Mouse (Mus musculus) T-helper 1 cell (primary cell): Measurements from ENCODE around the gene Cdc14b.
"Not testable (repeated sequence)": the region's sequence is repeated elsewhere in the genome, so short reads cannot be mapped to it uniquely, and the experiment has no call there.

Experiments
- in situ Hi-C: fragments of 300-600 bp; cut with MboI, MseI; formaldehyde crosslinking; loops from one replicate; pipeline ENCODE4 v1.15.1; 2025; ENCODE audit warnings: high pct_unique_total_duplicates

Gene Cdc14b

GRCm38 (mm10) chr13:64275754-64276127, 651 bp upstream of the Cdc14b start:
- in situ Hi-C loops, result no loop called here

- in situ Hi-C loops, result loop anchor here (5.0 kb wide), 2 partner anchors 38 to 973 kb away; partner anchors contain the start of gene Aaed1
Measured at GRCm38 (mm10) chr13:64273891-64274844, 922 bp downstream of the Cdc14b start.

- in situ Hi-C loops, result loop anchor here (5.0 kb wide), 2 partner anchors 39 to 974 kb away; partner anchors contain the start of gene Aaed1
Measured at GRCm38 (mm10) chr13:64273352-64273751, 1.7 kb downstream of the Cdc14b start.

DNA sequence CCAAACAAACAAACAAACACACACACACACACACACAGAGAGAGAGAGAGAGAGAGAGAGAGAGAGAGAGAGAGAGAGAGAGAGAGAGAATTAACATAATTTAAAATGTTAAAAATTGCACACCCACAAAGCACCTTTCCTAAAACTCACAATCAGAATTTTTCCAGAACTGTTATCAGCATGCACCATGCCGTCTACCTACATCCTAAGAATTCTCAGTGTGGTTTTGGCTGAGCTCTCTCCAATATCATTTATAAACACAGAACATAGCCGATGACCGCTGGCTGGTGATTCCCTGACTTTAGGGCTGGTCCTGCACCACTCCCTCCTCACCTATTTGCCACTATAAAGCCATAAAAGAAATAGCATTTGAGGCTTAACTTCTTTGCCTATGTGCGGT, 6.7 kb downstream of the Cdc14b start:
- in situ Hi-C loops, result no loop called here

GRCm38 (mm10) chr13:64267151-64267550, 7.9 kb downstream of the Cdc14b start:
- in situ Hi-C loops, result no loop called here

DNA sequence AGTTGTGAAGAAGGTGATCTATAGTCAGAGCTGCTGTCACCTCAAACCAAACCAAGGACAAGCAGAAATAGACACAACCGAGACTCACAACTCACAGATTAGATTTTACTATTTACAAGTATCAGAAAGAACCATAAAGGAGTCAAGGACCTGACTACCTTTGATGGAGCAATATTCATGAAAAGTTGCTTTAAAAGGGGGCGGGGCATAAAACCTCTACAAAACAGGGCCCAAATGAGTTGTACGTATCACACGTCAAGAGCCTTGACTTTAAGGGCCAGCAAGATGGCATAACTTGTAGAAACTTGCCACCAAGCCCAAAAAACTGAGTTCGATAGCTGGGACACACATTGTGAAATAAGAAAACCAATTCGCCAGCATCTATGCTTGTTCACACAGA, 10.5 kb downstream of the Cdc14b start:
- in situ Hi-C loops, result no loop called here

DNA sequence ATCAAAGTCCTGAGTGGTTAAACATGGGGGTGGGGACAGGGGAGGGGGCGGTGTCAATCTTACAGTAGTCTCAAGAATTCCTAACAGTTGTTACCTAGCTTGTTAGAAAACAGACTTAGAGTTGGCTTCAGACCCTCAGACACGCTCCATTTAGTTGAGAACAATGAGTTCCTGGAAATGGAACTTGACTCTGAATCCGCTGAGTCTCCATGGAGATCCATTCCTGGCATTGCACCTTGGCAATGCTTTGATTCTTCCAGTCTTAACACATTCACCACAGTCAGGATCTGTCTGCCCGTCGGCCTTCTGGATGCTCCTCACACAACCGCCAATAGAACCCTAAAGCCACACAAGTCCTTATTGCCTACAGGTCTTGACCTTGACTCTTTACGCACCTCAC, 15.2 kb downstream of the Cdc14b start:
- in situ Hi-C loops, result no loop called here

GRCm38 (mm10) chr13:64258516-64258821, 16.6 kb downstream of the Cdc14b start:
- in situ Hi-C loops, result no loop called here

- in situ Hi-C loops, result no loop called here
Measured at GRCm38 (mm10) chr13:64257814-64258515, 17.1 kb downstream of the Cdc14b start.

DNA sequence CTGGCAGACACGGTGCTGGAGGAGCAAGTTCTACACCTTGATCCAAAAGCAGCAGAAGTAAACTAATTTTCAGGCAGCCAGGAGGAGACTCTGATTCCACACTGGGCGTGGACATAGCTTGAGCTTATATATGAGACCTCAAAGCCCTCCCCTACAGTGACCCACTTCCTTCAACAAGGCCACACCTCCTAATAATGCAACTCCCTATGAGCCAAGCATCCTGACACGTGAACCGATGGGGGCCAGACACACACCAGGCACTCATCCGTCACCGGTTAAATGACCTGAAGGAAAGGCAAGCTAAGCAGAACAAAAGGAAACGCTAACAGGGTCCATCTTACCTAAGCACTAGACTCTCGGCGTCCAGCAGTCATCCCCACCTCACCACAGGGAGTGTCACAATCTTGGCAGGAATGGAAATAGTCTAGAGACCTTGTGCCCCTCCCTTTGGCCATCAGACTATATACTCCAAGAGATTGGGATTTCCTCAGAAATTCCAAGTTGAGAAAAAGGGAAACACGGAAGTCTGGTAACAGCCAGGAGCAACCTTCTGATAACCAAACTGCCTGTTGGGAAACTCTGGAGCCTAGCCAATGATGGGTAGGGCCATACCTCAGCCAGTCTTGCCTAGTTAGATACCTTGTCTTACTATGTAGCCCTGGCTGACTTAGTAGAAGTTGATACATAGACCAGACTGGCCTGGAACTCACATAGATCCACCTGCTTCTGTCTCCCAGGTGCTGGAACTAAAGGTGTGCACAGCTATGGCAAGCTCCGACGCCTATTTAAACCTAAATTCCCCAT, 17.9 kb downstream of the Cdc14b start:
- in situ Hi-C loops, result no loop called here

DNA sequence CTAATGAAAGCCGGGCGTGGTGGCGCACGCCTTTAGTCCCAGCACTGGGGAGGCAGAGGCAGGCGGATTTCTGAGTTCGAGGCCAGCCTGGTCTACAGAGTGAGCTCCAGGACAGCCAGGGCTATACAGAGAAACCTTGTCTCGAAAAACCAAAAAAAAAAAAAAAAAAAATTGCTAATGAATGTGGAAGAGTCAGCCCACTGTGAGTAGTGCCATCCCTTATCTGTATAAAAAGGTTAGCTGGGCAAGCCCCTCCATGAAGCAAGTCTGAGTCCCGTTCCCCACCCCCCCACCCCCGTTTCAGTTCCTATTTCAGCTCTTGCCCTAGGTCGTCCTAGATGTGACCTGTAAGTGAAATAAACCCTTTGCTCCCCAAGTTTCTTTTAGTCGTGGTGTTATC, 20.9 kb downstream of the Cdc14b start:
- in situ Hi-C loops, result not testable (repeated sequence)

DNA sequence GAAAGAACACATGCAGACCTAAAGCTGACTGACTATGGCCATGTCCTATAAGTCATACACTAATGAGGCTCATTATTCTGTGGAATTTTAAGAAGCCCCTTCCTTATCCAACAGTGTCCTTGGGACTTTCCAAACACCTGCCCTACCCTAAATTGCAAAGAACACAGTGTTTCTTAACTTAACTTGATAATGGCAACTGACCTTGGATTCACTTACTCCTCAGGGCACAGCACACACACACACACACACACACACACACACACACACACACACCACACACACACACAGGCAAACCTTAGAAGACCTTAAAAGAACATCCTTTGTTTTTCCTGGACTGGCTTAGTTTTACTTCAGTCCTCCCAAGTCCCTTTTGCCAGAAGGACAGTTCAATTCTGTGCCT, 21.4 kb downstream of the Cdc14b start:
- in situ Hi-C loops, result no loop called here

- in situ Hi-C loops, result no loop called here
Measured at GRCm38 (mm10) chr13:64252147-64252546, 22.9 kb downstream of the Cdc14b start.

GRCm38 (mm10) chr13:64250363-64250762, 24.7 kb downstream of the Cdc14b start:
- in situ Hi-C loops, result no loop called here

DNA sequence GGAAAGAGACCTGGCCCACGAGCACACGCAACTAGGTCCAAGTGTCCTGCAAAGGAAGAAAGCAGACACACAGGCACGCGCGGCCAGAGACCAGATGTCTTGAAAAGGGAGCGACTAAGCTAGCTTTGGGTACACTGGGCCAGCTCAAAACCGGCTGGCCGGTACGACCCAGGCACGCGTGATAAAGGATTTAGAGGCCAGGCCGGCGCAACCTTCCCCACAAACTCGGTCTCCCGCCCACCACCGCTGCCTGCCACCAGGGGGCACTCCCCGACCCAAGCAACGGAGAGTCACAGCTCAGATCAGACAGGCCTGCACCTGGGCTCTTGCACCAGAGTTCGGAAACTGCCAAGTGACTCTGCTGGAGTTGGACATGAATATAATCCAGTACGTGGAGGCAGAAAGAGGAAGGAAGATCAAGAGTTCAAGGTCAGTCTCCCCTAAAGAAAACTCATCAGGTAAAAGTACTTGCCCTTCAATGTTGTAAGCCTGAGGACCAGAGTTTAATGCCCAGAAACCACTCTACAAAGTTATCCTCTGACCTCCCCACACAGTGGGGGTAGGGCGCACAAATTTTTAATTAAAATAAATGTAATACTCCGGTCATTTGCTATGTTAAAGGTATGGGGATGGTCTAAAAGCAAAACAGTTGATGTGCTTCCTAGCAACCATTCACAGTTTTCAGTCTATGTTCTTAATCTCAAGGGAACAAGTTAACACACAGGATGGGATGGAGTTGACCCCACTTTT, 26.1 kb downstream of the Cdc14b start:
- in situ Hi-C loops, result loop anchor here (5.0 kb wide), 1 partner anchor 48 kb away; no protein-coding TSS in a partner anchor

DNA sequence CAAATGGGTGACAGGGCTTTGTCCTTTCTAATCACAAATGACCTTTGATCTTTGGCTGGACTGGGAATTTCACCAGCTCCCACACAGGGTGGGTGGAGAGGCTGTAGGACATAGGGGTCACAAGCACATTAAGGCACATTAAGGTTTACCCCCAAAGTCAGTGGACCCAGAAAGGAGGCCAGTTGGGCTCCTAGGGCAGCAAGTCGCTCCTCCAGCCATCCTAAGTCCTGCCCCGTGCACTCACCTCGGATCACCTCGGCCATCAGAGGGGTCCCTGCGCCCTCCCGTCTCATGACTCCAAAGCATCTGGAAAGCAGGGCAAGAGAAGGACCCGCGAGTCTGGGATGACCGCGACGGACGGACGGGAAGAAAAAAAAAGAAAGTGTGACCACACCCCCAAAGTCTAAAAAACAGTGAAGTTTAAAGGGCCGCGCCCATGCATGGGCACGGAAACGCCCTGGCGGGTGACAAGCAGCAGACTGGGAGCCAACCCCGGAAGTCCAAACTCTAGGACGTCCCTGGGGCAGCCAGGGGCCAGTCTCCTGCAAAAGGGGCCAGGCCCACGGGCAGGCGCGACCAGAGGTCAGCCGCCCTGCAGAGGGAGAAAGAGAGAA, 26.8 kb downstream of the Cdc14b start:
- in situ Hi-C loops, result loop anchor here (5.0 kb wide), 1 partner anchor 49 kb away; no protein-coding TSS in a partner anchor

GRCm38 (mm10) chr13:64246106-64246505, 29.0 kb downstream of the Cdc14b start:
- in situ Hi-C loops, result loop anchor here (5.0 kb wide), 1 partner anchor 51 kb away; no protein-coding TSS in a partner anchor

DNA sequence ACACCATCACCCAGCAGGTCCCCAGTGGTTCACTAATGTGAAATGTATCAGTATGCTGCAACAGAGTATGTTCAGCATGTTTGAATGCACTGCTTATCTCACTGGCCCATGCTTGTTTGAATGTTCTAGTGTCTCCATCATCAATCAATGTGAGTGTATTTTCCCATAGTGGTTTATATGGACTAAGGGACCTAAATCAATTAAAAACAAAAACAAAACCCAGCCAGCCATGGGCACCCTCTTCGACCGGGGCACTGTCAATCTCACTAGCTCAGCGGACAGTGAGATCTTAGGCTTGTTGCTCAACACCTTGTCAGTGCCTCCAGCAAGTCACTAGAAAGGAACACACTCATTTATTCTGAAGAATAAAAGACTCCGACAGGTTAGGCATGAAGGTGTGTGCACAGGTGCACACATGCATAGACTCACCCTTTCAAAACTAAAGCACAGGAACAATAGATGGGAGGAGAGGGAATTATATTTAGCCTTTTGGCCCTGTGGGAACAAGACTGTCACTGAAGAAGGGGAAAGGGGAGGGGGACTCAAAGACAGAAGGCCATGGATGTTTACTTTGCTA, 30.3 kb downstream of the Cdc14b start:
- in situ Hi-C loops, result loop anchor here (5.0 kb wide), 1 partner anchor 53 kb away; no protein-coding TSS in a partner anchor

GRCm38 (mm10) chr13:64242721-64243120, 32.4 kb downstream of the Cdc14b start:
- in situ Hi-C loops, result no loop called here

DNA sequence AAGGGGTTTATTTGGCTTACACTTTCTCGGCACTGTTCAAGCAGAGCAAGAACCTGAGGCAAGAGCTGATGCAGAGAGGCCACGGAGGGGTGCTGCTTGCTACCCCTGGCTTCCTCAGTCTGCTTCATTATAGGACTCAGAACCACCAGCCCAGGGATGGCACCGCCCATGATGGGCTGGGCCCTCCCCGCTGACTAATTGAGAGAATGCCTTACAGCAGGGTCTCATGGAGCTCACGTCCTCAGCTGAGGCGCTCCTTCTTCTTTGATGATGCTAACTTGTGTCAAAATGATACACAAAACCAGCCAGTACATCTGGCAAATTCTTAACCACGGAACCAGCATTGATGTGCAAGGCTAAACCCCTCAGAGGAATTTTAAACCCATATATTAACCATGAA, 34.5 kb downstream of the Cdc14b start:
- in situ Hi-C loops, result no loop called here
